Mouse (Mus musculus) layer of hippocampus, adult 18-20 months (tissue): ENCODE measurements around the gene Tomm34. TPM values are rescaled to one million over a fixed set of nuclear protein-coding genes. Genes with fewer than 3 reads are reported as not detected.

Source experiments
- DNase-seq, 2 experiments: peaks; one replicate each; pipeline ENCODE4 v3.0.0; 2022; ENCODE audit warnings: low spot score in 2 of 2
- total RNA-seq, 2 experiments: library from RNA; stranded (reverse); gene quantifications; 2 replicates each; pipeline ENCODE4 v1.2.3; 2021

The Tomm34 gene
- total RNA-seq, 2 experiments from 2014 or later = 118 to 122 TPM

- DNase-seq = no peak
Observed at GRCm38 (mm10) chr2:164018910-164019309, 52.1 kb downstream of the Tomm34 start.

GRCm38 (mm10) chr2:164015304-164015703, 55.7 kb downstream of the Tomm34 start:
- no peak for DNase-seq

- no peak for DNase-seq
Observed at GRCm38 (mm10) chr2:164010944-164011343, 60.0 kb downstream of the Tomm34 start.

GRCm38 (mm10) chr2:164010496-164010895, 60.5 kb downstream of the Tomm34 start:
- no peak for DNase-seq

- DNase-seq = no peak
Observed at GRCm38 (mm10) chr2:164009227-164009626, 61.7 kb downstream of the Tomm34 start.

- DNase-seq = peak; percentile 54 to 75
Observed at GRCm38 (mm10) chr2:164007987-164008545, 62.9 kb downstream of the Tomm34 start.

GRCm38 (mm10) chr2:164007547-164007946, 63.4 kb downstream of the Tomm34 start:
- no peak for DNase-seq

GRCm38 (mm10) chr2:164006932-164007331, 64.0 kb downstream of the Tomm34 start:
- no peak for DNase-seq

- DNase-seq = no peak
Observed at GRCm38 (mm10) chr2:164004503-164004902, 66.5 kb downstream of the Tomm34 start.

Other genes starting within 250 kb of the Tomm34 start
- under 1 TPM in 1 of 2 experiments, not detected in 1; 0.22 TPM for gene Kcnk15, start 217.5 kb downstream of the Tomm34 start, total RNA-seq
- gene Rims4, start 152.5 kb downstream of the Tomm34 start, total RNA-seq = 10 to 100 TPM; 38.4 to 45.6 TPM
- 100 to 1,000 TPM; 508 to 533 TPM for gene Ywhab, start 76.2 kb downstream of the Tomm34 start, total RNA-seq
- under 1 TPM; 0.36 to 0.37 TPM for gene Pabpc1l, start 45.7 kb downstream of the Tomm34 start, total RNA-seq
- gene Stk4, start 847 bp downstream of the Tomm34 start, total RNA-seq = 10 to 100 TPM; 44.7 to 47.0 TPM
- 1 to 10 TPM; 5.1 TPM for gene Kcns1, start 99.9 kb upstream of the Tomm34 start, total RNA-seq
- gene Wfdc5, start 111.6 kb upstream of the Tomm34 start, total RNA-seq = not detected
- gene Wfdc12, start 119.4 kb upstream of the Tomm34 start, total RNA-seq = not detected
- not detected for gene Wfdc15a, start 129.0 kb upstream of the Tomm34 start, total RNA-seq
- gene Wfdc15b, start 150.5 kb upstream of the Tomm34 start, total RNA-seq = not detected
- gene Svs2, start 167.3 kb upstream of the Tomm34 start, total RNA-seq = not detected
- not detected for gene Svs3b, start 185.5 kb upstream of the Tomm34 start, total RNA-seq
- gene Svs4, start 207.3 kb upstream of the Tomm34 start, total RNA-seq = not detected
- gene Svs3a, start 218.1 kb upstream of the Tomm34 start, total RNA-seq = not detected
- gene Svs6, start 245.6 kb upstream of the Tomm34 start, total RNA-seq = not detected